Mouse (Mus musculus) kidney, embryonic 15.5 days (tissue): Measurements from ENCODE around the gene 2310022B05Rik. TPM values are rescaled to one million over a fixed set of nuclear protein-coding genes. Genes with fewer than 3 reads are reported as not detected.

ENCODE experiments used
- ATAC-seq: fragments of 200-750 bp; cut with Nextera tagmentation; replicated peaks from 2 replicates; pipeline ENCODE4 v1.8.0; 2017; ENCODE audit warnings: moderate TSS enrichment; ENCODE audit not compliant: low FRiP score
- H3K27ac ChIP-seq: fragments of 300-500 bp; sonication (generic); 2 replicates; pipeline ENCODE4 v1.5.1; 2015; ENCODE audit warnings: mild to moderate bottlenecking, inconsistent platforms
- H3K27me3 ChIP-seq: fragments of 300-500 bp; sonication (generic); 2 replicates; pipeline ENCODE4 v1.6.1; 2015; ENCODE audit warnings: inconsistent platforms
- H3K36me3 ChIP-seq: fragments of 300-500 bp; sonication (generic); 2 replicates; pipeline ENCODE4 v1.6.1; 2015; ENCODE audit warnings: inconsistent platforms
- H3K4me1 ChIP-seq: fragments of 300-500 bp; sonication (generic); 2 replicates; pipeline ENCODE4 v1.6.1; 2015; ENCODE audit warnings: inconsistent platforms
- H3K4me2 ChIP-seq: fragments of 300-500 bp; sonication (generic); 2 replicates; pipeline ENCODE4 v1.6.1; 2015; ENCODE audit warnings: moderate library complexity, mild to moderate bottlenecking, inconsistent platforms
- H3K4me3 ChIP-seq: fragments of 300-500 bp; sonication (generic); replicated peaks from 2 replicates; pipeline ENCODE4 v1.5.1; 2015; ENCODE audit warnings: mild to moderate bottlenecking, inconsistent platforms
- H3K9ac ChIP-seq: fragments of 300-500 bp; sonication (generic); 2 replicates; pipeline ENCODE4 v1.6.1; 2015; ENCODE audit warnings: mild to moderate bottlenecking, inconsistent platforms
- H3K9me3 ChIP-seq: fragments of 300-500 bp; sonication (generic); replicated peaks from 2 replicates; pipeline ENCODE4 v1.6.1; 2016; ENCODE audit warnings: inconsistent platforms
- whole genome bisulfite sequencing: fragments of 180-500 bp; shearing (Covaris S2); methylation state at CpG from one replicate; pipeline ENCODE4 v1.1.7; 2015; ENCODE audit warnings: mixed read lengths; 5-methylcytosine and 5-hydroxymethylcytosine counted together
- polyA plus RNA-seq: library from polyadenylated mRNA; unstranded; fragments of >200 nt; fragmentation: Nextera tagmentation; extraction: Ambion mirVana; gene quantifications from 2 replicates; pipeline ENCODE4 v1.2.1, GENCODE M21; 2015

Gene 2310022B05Rik
- polyA plus RNA-seq, 1 experiment from 2014 or later = 32.3 TPM

DNA sequence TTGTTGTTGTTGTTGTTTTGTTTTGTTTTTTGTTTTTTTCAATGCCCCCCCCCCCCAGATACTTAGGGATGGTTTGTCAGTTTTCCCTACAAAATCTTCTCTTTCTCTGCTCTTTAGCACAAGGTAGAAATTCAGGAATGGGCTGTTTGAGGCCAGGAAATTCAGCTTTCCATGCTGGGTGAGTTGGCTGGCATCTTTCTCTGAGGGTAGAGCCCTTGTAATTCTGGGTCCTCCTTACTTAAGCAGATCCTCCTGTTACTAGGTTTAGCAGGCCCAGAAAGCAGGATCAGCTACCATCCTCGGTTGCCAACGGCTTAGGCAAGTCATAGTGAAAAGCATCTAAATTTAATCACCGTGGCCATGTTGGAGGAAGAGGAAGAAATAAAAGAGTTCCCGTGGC, 32.3 kb downstream of the 2310022B05Rik start:
- no peaks in the 10 kb centered on the region for H3K9me3 ChIP-seq
- no peaks in the 10 kb centered on the region for H3K27me3 ChIP-seq
- peaks cover 31% of the 10 kb centered on the region for H3K4me1 ChIP-seq
- no peak for ATAC-seq
- H3K9ac ChIP-seq = no peak overlapping the region
- no peak overlapping the region for H3K4me3 ChIP-seq
- WGBS = 86% methylated on average over 4 of the region's 4 CpGs
- H3K27ac ChIP-seq = no peak overlapping the region
- H3K36me3 ChIP-seq = peaks cover 9% of the 10 kb centered on the region
- H3K4me2 ChIP-seq = no peak overlapping the region

DNA sequence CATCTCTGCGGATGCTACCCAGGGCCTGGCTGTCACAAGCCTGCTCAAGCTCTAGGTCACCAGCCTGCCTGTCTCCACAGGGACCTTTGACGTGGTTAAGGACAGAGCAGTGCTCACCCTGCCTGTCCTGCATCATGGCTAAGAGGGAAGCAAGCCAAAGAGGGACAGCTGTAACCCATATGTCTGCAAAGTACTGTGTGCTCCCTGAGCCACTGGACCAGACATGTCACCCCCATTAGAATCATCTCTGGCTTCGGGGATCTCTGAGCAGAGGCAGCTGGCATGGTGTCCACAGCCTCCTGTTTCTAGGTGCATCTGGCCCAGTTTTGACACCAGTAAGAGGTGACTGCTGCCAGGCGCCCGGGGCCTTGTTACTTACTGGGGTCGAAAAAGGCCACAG, 32.7 kb downstream of the 2310022B05Rik start:
- WGBS = 71% methylated on average over 6 of the region's 6 CpGs
- Histone ChIP-seq H3K27me3 (no peaks in the 10 kb centered on the region), H3K9me3 (no peaks in the 10 kb centered on the region), H3K27ac (no peak overlapping the region), H3K36me3 (peaks cover 6% of the 10 kb centered on the region; the same call in 1 of the 2 replicates), H3K4me1 (peaks cover 31% of the 10 kb centered on the region), H3K4me3 (no peak overlapping the region), H3K4me2 (no peak overlapping the region), H3K9ac (no peak overlapping the region)
- no peak for ATAC-seq

DNA sequence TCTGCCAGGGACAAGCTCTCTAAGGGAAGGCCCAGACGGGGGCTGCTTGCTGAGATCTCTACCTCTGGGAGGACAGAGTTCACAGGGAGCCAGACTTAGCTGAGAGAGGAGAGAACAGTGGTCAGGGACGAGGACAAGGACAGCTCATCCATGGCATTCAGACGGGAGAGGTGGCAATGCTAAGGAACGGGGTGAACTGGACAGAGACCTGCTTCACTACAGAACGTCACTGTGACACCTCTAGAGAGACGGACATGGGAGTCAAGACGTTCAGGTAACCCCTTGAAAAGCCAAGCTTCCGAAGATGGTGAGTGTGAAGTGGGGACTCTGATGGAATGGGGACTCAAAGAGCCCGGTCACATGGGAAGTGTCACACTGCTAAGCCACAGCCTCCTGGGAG, 36.9 kb downstream of the 2310022B05Rik start:
- WGBS = 87% methylated on average over 9 of the region's 9 CpGs

DNA sequence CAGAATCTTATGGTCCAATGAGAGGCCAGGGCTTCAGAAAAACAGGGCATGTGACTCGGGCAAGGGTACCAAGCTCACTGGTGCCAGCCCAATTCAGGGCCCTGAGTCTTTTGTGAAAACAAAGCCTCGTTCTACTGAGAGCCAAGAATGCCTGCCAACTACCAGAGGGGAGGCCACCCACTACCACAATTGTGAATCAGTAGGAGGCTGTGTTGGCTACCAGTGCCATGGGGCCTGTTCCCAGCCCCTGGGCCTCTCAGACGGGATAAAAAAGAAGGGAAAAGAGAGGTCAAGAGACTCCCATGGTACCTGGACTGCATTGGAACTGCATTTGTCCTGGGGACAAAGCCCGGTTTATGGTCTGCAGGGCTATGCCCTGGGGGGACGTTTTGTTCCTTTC, 41.9 kb downstream of the 2310022B05Rik start:
- 66% methylated on average over 5 of the region's 5 CpGs for WGBS
- H3K4me2 ChIP-seq = no peak overlapping the region
- no peak overlapping the region for H3K4me3 ChIP-seq
- H3K27me3 ChIP-seq = peaks cover 5% of the 10 kb centered on the region
- H3K4me1 ChIP-seq = peaks cover 15% of the 10 kb centered on the region
- no peaks in the 10 kb centered on the region for H3K36me3 ChIP-seq
- no peaks in the 10 kb centered on the region for H3K9me3 ChIP-seq
- no peak overlapping the region for H3K9ac ChIP-seq
- ATAC-seq = no peak
- H3K27ac ChIP-seq = no peak overlapping the region

More for the DNA sequence above, 36.9 kb downstream of the 2310022B05Rik start:
- Histone ChIP-seq H3K9me3 (no peaks in the 10 kb centered on the region), H3K27me3 (no peaks in the 10 kb centered on the region), H3K4me2 (no peak overlapping the region), H3K4me3 (no peak overlapping the region), H3K4me1 (peaks cover 15% of the 10 kb centered on the region), H3K9ac (no peak overlapping the region), H3K36me3 (no peaks in the 10 kb centered on the region), H3K27ac (no peak overlapping the region)
- no peak for ATAC-seq

DNA sequence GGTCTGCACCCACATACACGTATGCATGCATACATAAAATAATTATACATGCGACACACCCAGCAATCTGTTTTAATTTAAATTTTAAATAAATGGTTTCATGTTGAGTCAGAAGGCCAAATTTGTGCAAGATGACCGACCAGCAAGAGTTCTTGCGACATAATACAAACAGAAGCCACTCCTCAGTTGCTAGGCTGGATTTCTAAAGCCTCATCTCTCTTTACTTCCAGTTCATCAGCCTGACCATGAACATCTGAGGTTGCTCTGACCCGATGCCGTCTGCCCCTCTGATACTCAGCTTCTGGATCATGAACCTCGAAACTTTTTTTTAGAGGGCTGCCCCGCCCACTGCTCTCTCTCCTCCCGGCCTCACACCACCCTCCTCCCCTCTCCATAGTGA, 44.9 kb downstream of the 2310022B05Rik start:
- Histone ChIP-seq H3K27me3 (peaks cover 11% of the 10 kb centered on the region), H3K4me2 (no peak overlapping the region), H3K9ac (no peak overlapping the region), H3K4me3 (no peak overlapping the region), H3K4me1 (peaks cover 6% of the 10 kb centered on the region), H3K9me3 (no peaks in the 10 kb centered on the region), H3K27ac (no peak overlapping the region), H3K36me3 (no peaks in the 10 kb centered on the region)
- ATAC-seq = no peak
- WGBS = 64% methylated on average over 9 of the region's 9 CpGs

DNA sequence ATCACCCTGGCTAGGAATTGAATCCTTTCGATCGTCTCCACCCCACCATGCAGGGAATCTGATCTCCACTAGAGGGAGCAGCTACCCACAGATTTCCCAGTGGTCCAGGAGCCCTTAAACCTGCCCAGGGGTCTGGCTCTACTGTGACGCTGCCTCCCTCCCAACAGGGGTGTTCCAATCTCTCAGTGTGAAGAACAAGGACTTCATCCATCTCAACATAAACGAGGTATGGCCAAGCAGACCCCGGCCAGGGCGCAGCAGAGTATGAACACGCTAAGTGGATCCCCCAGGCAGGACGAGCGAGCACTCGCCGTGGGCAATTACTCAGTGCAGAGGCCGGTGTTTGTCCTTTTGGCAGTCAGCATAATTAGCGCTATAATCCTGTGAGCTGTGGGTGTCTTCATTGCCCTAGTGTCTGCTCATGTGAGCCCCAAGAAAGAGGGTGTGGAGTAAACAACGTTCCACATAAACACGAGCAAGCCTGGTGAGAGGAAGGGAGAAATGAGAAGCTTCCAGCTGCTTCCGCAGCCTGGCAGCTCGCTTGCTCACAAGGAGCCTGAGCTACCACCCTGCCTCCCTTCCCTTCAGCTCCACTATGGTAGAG, 45.8 kb downstream of the 2310022B05Rik start:
- Histone ChIP-seq H3K4me1 (peaks cover 6% of the 10 kb centered on the region), H3K36me3 (no peaks in the 10 kb centered on the region), H3K9me3 (no peaks in the 10 kb centered on the region), H3K4me2 (peak overlapping the region; percentile 86), H3K27ac (no peak overlapping the region), H3K4me3 (peak overlapping the region; percentile 45), H3K9ac (peak overlapping the region; percentile 42; the same call in 1 of the 2 replicates), H3K27me3 (peaks cover 11% of the 10 kb centered on the region)
- WGBS = 6% methylated on average over 17 of the region's 17 CpGs
- ATAC-seq = peak; percentile 63

DNA sequence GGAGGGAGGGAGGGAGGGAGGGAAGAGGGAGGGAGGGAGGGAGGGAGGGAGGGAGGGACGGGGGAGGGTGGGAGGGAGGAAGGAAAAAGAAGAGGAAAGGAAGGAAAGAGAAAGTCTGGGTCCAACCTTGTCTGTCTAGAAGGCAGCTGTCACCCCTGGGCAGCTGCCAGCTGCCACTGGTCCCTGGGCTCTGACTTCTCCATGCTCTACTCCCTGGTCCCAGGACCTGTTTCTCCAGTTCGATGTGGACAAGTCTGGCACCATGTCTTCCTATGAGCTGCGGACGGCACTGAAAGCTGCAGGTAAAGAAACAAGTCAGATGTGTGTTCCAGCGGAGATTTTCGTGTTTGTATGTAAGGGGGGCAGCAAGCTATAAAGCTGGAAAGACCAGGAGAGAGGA, 48.8 kb downstream of the 2310022B05Rik start:
- no peaks in the 10 kb centered on the region for H3K9me3 ChIP-seq
- ATAC-seq = no peak
- H3K36me3 ChIP-seq = no peaks in the 10 kb centered on the region
- peaks cover 11% of the 10 kb centered on the region for H3K27me3 ChIP-seq
- H3K27ac ChIP-seq = no peak overlapping the region
- no peak overlapping the region for H3K4me2 ChIP-seq
- H3K4me3 ChIP-seq = no peak overlapping the region
- H3K9ac ChIP-seq = no peak overlapping the region
- peaks cover 6% of the 10 kb centered on the region for H3K4me1 ChIP-seq
- WGBS = 74% methylated on average over 6 of the region's 6 CpGs

DNA sequence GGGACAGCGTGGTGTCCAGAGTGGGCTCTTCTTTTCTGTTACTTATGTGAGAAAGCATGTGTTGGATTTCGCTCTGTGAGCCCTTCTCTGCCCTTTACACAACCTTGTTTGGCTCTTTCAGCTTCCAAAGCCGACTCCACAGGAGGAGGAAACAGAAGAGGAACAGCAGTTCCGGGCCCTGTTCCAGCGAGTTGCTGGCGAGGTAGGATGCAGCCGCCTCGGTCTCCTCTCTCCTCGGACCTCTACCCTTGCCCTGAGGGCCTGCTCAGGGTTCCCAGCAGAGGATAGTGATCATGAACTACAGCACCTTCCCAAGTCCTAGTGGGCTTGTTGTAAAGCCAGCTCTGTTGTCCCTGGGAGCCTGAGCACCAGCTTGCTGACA, 54.2 kb downstream of the 2310022B05Rik start:
- WGBS = 79% methylated on average over 9 of the region's 9 CpGs
- Histone ChIP-seq H3K4me2 (no peak overlapping the region), H3K9ac (no peak overlapping the region), H3K4me3 (no peak overlapping the region), H3K9me3 (no peaks in the 10 kb centered on the region), H3K4me1 (peaks cover 5% of the 10 kb centered on the region; the same call in 1 of the 2 replicates), H3K27ac (no peak overlapping the region), H3K27me3 (no peaks in the 10 kb centered on the region), H3K36me3 (no peaks in the 10 kb centered on the region)
- ATAC-seq = no peak

DNA sequence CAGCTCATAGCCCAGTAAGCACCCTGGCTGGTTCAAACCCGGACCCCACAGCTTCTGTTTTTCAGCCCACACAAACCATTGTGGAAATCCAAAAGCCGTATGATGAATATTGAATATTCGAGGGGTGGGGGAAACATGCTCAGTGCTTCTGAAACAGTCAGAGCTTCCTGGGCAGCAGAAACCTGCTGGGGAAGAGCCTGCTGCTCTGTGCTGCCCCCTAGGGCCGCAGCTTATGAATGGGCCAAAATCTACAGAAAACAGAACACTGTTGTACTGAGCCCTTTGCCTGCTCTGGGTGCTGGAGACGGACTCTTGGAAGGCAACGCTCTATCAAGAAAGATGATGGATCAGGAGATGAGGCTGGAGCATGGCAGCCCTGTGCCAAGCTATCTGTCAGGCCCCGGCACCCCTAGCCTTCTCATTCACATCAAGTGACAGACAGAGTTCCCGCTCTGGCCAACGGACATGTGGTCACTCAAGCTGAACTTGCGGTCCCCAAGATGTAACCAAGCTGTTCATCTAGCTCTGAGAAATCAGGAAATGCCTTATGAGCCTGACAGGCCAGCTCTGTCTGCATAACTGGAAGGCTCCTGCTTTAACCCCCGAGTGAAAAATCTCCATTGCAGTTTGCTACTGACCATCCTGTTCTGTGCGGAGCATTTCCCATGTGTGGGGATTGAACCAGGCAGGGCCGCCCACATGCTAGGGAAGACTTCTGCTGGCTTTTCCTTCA, 54.8 kb downstream of the 2310022B05Rik start:
- no peak for ATAC-seq
- Histone ChIP-seq H3K27ac (no peak overlapping the region), H3K36me3 (no peaks in the 10 kb centered on the region), H3K9ac (no peak overlapping the region), H3K4me1 (peaks cover 5% of the 10 kb centered on the region; the same call in 1 of the 2 replicates), H3K9me3 (no peaks in the 10 kb centered on the region), H3K4me3 (no peak overlapping the region), H3K4me2 (no peak overlapping the region), H3K27me3 (no peaks in the 10 kb centered on the region)
- 61% methylated on average over 13 of the region's 13 CpGs for WGBS

DNA sequence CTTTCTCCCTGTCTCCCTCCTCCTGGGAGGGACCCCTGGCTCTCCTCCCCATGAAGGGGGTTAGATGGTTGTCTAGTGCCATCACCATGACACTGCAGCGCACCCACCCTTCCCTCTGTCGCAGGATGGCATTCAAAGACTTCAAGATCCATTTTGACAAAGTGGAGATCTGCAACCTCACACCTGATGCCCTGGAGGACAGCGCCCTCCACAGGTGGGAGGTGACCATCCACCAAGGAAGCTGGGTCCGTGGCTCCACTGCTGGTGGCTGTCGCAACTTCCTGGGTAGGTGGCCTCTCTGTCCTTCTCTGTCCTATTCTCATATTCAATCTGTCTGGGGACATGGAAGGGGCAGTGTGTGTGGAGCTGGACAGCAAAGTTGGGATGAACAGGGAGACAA, 59.1 kb downstream of the 2310022B05Rik start:
- Histone ChIP-seq H3K4me2 (no peak overlapping the region), H3K9ac (no peak overlapping the region), H3K9me3 (no peaks in the 10 kb centered on the region), H3K4me3 (no peak overlapping the region), H3K4me1 (peaks cover 3% of the 10 kb centered on the region; the same call in 1 of the 2 replicates), H3K36me3 (no peaks in the 10 kb centered on the region), H3K27ac (no peak overlapping the region), H3K27me3 (no peaks in the 10 kb centered on the region)
- WGBS = 75% methylated on average over 5 of the region's 5 CpGs
- ATAC-seq = no peak

DNA sequence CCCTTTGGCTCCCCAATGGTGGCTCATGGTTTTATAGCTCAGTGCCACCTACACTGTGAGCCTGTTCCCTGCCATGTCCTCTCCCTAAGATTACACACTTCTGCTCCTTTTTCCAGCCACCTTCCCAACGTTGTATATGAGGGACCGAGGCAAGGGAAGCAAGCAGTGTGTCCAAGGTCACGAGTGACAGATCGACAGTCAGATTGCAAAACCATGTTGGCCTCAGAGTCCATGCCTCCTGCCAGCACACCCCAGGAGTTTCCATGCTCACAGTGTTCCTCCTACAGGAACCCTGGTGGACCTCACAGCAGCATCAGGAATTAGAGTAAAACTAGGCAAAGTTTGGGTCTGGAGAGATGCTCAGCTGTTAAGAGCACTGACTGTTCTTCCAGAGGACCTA, 73.8 kb downstream of the 2310022B05Rik start:
- Histone ChIP-seq H3K9me3 (no peaks in the 10 kb centered on the region), H3K27me3 (no peaks in the 10 kb centered on the region), H3K4me3 (no peak overlapping the region), H3K9ac (no peak overlapping the region), H3K4me1 (no peaks in the 10 kb centered on the region), H3K36me3 (no peaks in the 10 kb centered on the region), H3K4me2 (no peak overlapping the region), H3K27ac (no peak overlapping the region)
- ATAC-seq = no peak
- 82% methylated on average over 4 of the region's 4 CpGs for WGBS

DNA sequence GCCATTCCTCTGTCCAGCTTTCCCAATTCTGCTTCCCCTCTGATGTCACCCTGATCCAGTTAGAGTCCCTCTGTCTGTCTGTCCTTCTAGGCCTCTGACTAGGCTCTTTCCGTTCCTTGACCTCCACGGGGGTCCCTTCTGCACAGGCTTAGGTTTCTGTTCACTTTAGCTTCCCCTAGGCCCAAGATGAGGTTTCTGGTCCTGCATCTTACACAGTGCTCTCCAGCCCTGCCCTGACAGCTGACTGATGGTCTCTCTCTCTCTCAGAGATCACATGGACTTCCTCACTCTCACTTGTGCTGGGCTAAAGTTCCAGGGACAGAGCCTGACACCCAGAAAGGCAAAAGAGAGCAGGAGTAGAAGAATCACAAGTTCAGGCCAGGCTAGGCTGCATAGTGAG, 76.6 kb downstream of the 2310022B05Rik start:
- Histone ChIP-seq H3K4me3 (no peak overlapping the region), H3K9ac (no peak overlapping the region), H3K27ac (no peak overlapping the region), H3K4me1 (no peaks in the 10 kb centered on the region), H3K9me3 (no peaks in the 10 kb centered on the region), H3K4me2 (no peak overlapping the region), H3K27me3 (no peaks in the 10 kb centered on the region), H3K36me3 (no peaks in the 10 kb centered on the region)
- 81% methylated on average over 2 of the region's 2 CpGs for WGBS
- ATAC-seq = no peak
